Comparison of ENCODE assay signal across 8 mouse cellular contexts in genomic region chr1:172503111-172503997, GRCm38 (mm10). TPM values are rescaled to one million over a fixed set of nuclear protein-coding genes. Genes with fewer than 3 reads are reported as not detected.
DNase-seq lines count a peak whose midpoint lies in the region; ATAC-seq and TF ChIP-seq lines count a peak whose summit lies in the region.

No protein-coding gene starts in this region.

- TF ChIP-seq CTCF in forebrain, postnatal 0 days (IDR thresholded peaks at IDR 0.05; ENCODE audit: low read depth) = no peak
- TF ChIP-seq CTCF in liver, postnatal 0 days (IDR thresholded peaks at IDR 0.05; ENCODE audit: low read depth) = no peak

- DNase-seq in forebrain, postnatal 0 days = peak; percentile 38
- peak; percentile 50 for DNase-seq in liver, postnatal 0 days
- no peak for DNase-seq in frontal cortex, postnatal 14 days (ENCODE audit: low spot score in 2 of 2)
- no peak for DNase-seq in left cerebral cortex, adult 11 months (ENCODE audit: low spot score)

- no peaks in the 10 kb centered on the region for H3K9me3 ChIP-seq in megakaryocyte, embryonic 14.5 days
- no peaks in the 10 kb centered on the region for H3K9me3 ChIP-seq in forebrain, postnatal 0 days (ENCODE audit: low read length)
- no peaks in the 10 kb centered on the region for H3K9me3 ChIP-seq in intestine, embryonic 15.5 days
- H3K9me3 ChIP-seq in liver, postnatal 0 days (ENCODE audit: low read length) = no peaks in the 10 kb centered on the region
- no peaks in the 10 kb centered on the region for H3K9me3 ChIP-seq in stomach, embryonic 15.5 days

- no peak for ATAC-seq in megakaryocyte, adult 5-6 weeks (ENCODE audit: poor library complexity, severe bottlenecking)
- no peak; the same call in 1 of the 2 replicates for ATAC-seq in forebrain, postnatal 0 days
- peak; percentile 3; the same call in 1 of the 2 replicates for ATAC-seq in intestine, embryonic 15.5 days
- no peak for ATAC-seq in liver, postnatal 0 days
- ATAC-seq in stomach, embryonic 15.5 days (ENCODE audit: insufficient read depth, low FRiP score, low read depth) = no peak

- peaks cover 83% of the 10 kb centered on the region for H3K4me1 ChIP-seq in megakaryocyte, embryonic 14.5 days
- H3K4me1 ChIP-seq in forebrain, postnatal 0 days (ENCODE audit: insufficient read depth) = peaks cover 4% of the 10 kb centered on the region; the same call in 1 of the 2 replicates
- peaks cover 48% of the 10 kb centered on the region for H3K4me1 ChIP-seq in intestine, embryonic 15.5 days (replicated peaks)
- peaks cover 35% of the 10 kb centered on the region for H3K4me1 ChIP-seq in liver, postnatal 0 days (ENCODE audit: insufficient read depth)
- peaks cover 50% of the 10 kb centered on the region for H3K4me1 ChIP-seq in stomach, embryonic 15.5 days

- no peaks in the 10 kb centered on the region for H3K27me3 ChIP-seq in megakaryocyte, embryonic 14.5 days (replicated peaks)
- H3K27me3 ChIP-seq in forebrain, postnatal 0 days (ENCODE audit: insufficient read depth, low read length) = peaks cover 23% of the 10 kb centered on the region
- no peaks in the 10 kb centered on the region for H3K27me3 ChIP-seq in intestine, embryonic 15.5 days (replicated peaks)
- H3K27me3 ChIP-seq in liver, postnatal 0 days (ENCODE audit: insufficient read depth, low read length) = no peaks in the 10 kb centered on the region
- no peaks in the 10 kb centered on the region for H3K27me3 ChIP-seq in stomach, embryonic 15.5 days (replicated peaks)

- no peak for TF ChIP-seq EP300 in liver, postnatal 0 days (IDR thresholded peaks at IDR 0.05; ENCODE audit: low read depth)

- WGBS in forebrain, postnatal 0 days = 28% methylated on average over 14 of the region's 14 CpGs
- WGBS in intestine, embryonic 15.5 days = 15% methylated on average over 14 of the region's 14 CpGs
- 34% methylated on average over 14 of the region's 14 CpGs for WGBS in liver, postnatal 0 days (ENCODE audit: insufficient replicate concordance)
- 16% methylated on average over 14 of the region's 14 CpGs for WGBS in stomach, embryonic 15.5 days

- peak overlapping the region; percentile 97 for H3K4me3 ChIP-seq in megakaryocyte, embryonic 14.5 days (replicated peaks)
- no peak overlapping the region for H3K4me3 ChIP-seq in forebrain, postnatal 0 days (ENCODE audit: low read depth, low read length)
- H3K4me3 ChIP-seq in intestine, embryonic 15.5 days (replicated peaks) = peak overlapping the region; percentile 73
- peak overlapping the region; percentile 77 for H3K4me3 ChIP-seq in liver, postnatal 0 days (ENCODE audit: low read depth, low read length)
- H3K4me3 ChIP-seq in stomach, embryonic 15.5 days (replicated peaks) = peak overlapping the region; percentile 55

- no peak overlapping the region for H3K27ac ChIP-seq in forebrain, postnatal 0 days (ENCODE audit: low read depth, low read length)
- peak overlapping the region; percentile 89 for H3K27ac ChIP-seq in intestine, embryonic 15.5 days
- peak overlapping the region; percentile 93 for H3K27ac ChIP-seq in liver, postnatal 0 days (ENCODE audit: low read depth)
- H3K27ac ChIP-seq in stomach, embryonic 15.5 days = peak overlapping the region; percentile 95

- H3K9ac ChIP-seq in forebrain, postnatal 0 days = no peak overlapping the region
- H3K9ac ChIP-seq in intestine, embryonic 15.5 days = peak overlapping the region; percentile 20
- peak overlapping the region; percentile 83; the same call in 1 of the 2 replicates for H3K9ac ChIP-seq in liver, postnatal 0 days (replicated peaks)
- H3K9ac ChIP-seq in stomach, embryonic 15.5 days = no peak overlapping the region

- peaks cover 57% of the 10 kb centered on the region for H3K36me3 ChIP-seq in megakaryocyte, embryonic 14.5 days (replicated peaks; ENCODE audit: low read length)
- peaks cover 5% of the 10 kb centered on the region; the same call in 1 of the 2 replicates for H3K36me3 ChIP-seq in forebrain, postnatal 0 days (ENCODE audit: insufficient read depth)
- H3K36me3 ChIP-seq in intestine, embryonic 15.5 days = peaks cover 24% of the 10 kb centered on the region
- peaks cover 26% of the 10 kb centered on the region for H3K36me3 ChIP-seq in liver, postnatal 0 days (replicated peaks; ENCODE audit: insufficient read depth, low read length)
- H3K36me3 ChIP-seq in stomach, embryonic 15.5 days = peaks cover 28% of the 10 kb centered on the region

- peak overlapping the region; percentile 3; the same call in 1 of the 2 replicates for H3K4me2 ChIP-seq in forebrain, postnatal 0 days (ENCODE audit: low read depth)
- H3K4me2 ChIP-seq in intestine, embryonic 15.5 days (replicated peaks) = peak overlapping the region; percentile 73
- peak overlapping the region; percentile 78 for H3K4me2 ChIP-seq in liver, postnatal 0 days (ENCODE audit: low read depth, low read length)
- H3K4me2 ChIP-seq in stomach, embryonic 15.5 days = peak overlapping the region; percentile 69

RNA-seq across cellular contexts. Expression of gene Tagln2, which starts 3.5 kb away (rescaled TPM):
- polyA plus RNA-seq in megakaryocyte, embryonic 14.5 days (2012; ENCODE audit: insufficient read depth, low replicate concordance) = 725 and 2,302 TPM in 2 replicates
- total RNA-seq in megakaryocyte, adult 5-6 weeks (2015) = 667 and 741 TPM in 2 replicates
- total RNA-seq in megakaryocyte, adult 5-6 weeks (2017) = 334 and 340 TPM in 2 replicates
- total RNA-seq in forebrain, postnatal 0 days (2014; rRNA removed) = 31.5 and 33.8 TPM in 2 replicates
- 42.8 and 48.5 TPM in 2 replicates for polyA plus RNA-seq in forebrain, postnatal 0 days (2015; fragmentation: Nextera tagmentation; extraction: Ambion mirVana)
- polyA plus RNA-seq in intestine, embryonic 15.5 days (2015; fragmentation: Nextera tagmentation; extraction: Ambion mirVana) = 388 and 395 TPM in 2 replicates
- polyA plus RNA-seq in liver, postnatal 0 days (2015; fragmentation: Nextera tagmentation; extraction: Ambion mirVana) = 104 and 105 TPM in 2 replicates
- 341 and 366 TPM in 2 replicates for polyA plus RNA-seq in stomach, embryonic 15.5 days (2015; fragmentation: Nextera tagmentation; extraction: Ambion mirVana)

RNA-seq across cellular contexts. Expression of gene Cfap45, which starts 17.2 kb away (rescaled TPM):
- 0.93 TPM in 1 of 2 replicates, not detected in the other for polyA plus RNA-seq in megakaryocyte, embryonic 14.5 days (2012; ENCODE audit: insufficient read depth, low replicate concordance)
- total RNA-seq in megakaryocyte, adult 5-6 weeks (2015) = not detected in 2 replicates
- total RNA-seq in megakaryocyte, adult 5-6 weeks (2017) = 0.11 TPM in 1 of 2 replicates, not detected in the other
- total RNA-seq in forebrain, postnatal 0 days (2014; rRNA removed) = 3.0 and 5.1 TPM in 2 replicates
- polyA plus RNA-seq in forebrain, postnatal 0 days (2015; fragmentation: Nextera tagmentation; extraction: Ambion mirVana) = 3.9 and 5.5 TPM in 2 replicates
- 1.1 and 1.2 TPM in 2 replicates for polyA plus RNA-seq in intestine, embryonic 15.5 days (2015; fragmentation: Nextera tagmentation; extraction: Ambion mirVana)
- polyA plus RNA-seq in liver, postnatal 0 days (2015; fragmentation: Nextera tagmentation; extraction: Ambion mirVana) = 0.32 and 0.37 TPM in 2 replicates
- 2.4 TPM in 2 replicates for polyA plus RNA-seq in stomach, embryonic 15.5 days (2015; fragmentation: Nextera tagmentation; extraction: Ambion mirVana)

RNA-seq across cellular contexts. Expression of gene Igsf9, which starts 21.8 kb away (rescaled TPM):
- 0.41 and 0.68 TPM in 2 replicates for polyA plus RNA-seq in megakaryocyte, embryonic 14.5 days (2012; ENCODE audit: insufficient read depth, low replicate concordance)
- 0.20 and 1.9 TPM in 2 replicates for total RNA-seq in megakaryocyte, adult 5-6 weeks (2015)
- 0.16 TPM in 1 of 2 replicates, not detected in the other for total RNA-seq in megakaryocyte, adult 5-6 weeks (2017)
- 35.3 and 36.2 TPM in 2 replicates for total RNA-seq in forebrain, postnatal 0 days (2014; rRNA removed)
- 13.3 and 25.6 TPM in 2 replicates for polyA plus RNA-seq in forebrain, postnatal 0 days (2015; fragmentation: Nextera tagmentation; extraction: Ambion mirVana)
- 68.7 and 77.8 TPM in 2 replicates for polyA plus RNA-seq in intestine, embryonic 15.5 days (2015; fragmentation: Nextera tagmentation; extraction: Ambion mirVana)
- 0.32 and 0.73 TPM in 2 replicates for polyA plus RNA-seq in liver, postnatal 0 days (2015; fragmentation: Nextera tagmentation; extraction: Ambion mirVana)
- 49.0 and 50.1 TPM in 2 replicates for polyA plus RNA-seq in stomach, embryonic 15.5 days (2015; fragmentation: Nextera tagmentation; extraction: Ambion mirVana)

RNA-seq across cellular contexts. Expression of gene Slamf9, which starts 28.2 kb away (rescaled TPM):
- polyA plus RNA-seq in megakaryocyte, embryonic 14.5 days (2012; ENCODE audit: insufficient read depth, low replicate concordance) = not detected in 2 replicates
- total RNA-seq in megakaryocyte, adult 5-6 weeks (2015) = 2.3 and 3.1 TPM in 2 replicates
- 0.11 and 1.5 TPM in 2 replicates for total RNA-seq in megakaryocyte, adult 5-6 weeks (2017)
- 0.15 and 0.43 TPM in 2 replicates for total RNA-seq in forebrain, postnatal 0 days (2014; rRNA removed)
- 0.21 and 0.30 TPM in 2 replicates for polyA plus RNA-seq in forebrain, postnatal 0 days (2015; fragmentation: Nextera tagmentation; extraction: Ambion mirVana)
- 2.2 and 2.5 TPM in 2 replicates for polyA plus RNA-seq in intestine, embryonic 15.5 days (2015; fragmentation: Nextera tagmentation; extraction: Ambion mirVana)
- 1.1 and 1.5 TPM in 2 replicates for polyA plus RNA-seq in liver, postnatal 0 days (2015; fragmentation: Nextera tagmentation; extraction: Ambion mirVana)
- 0.79 and 1.0 TPM in 2 replicates for polyA plus RNA-seq in stomach, embryonic 15.5 days (2015; fragmentation: Nextera tagmentation; extraction: Ambion mirVana)

RNA-seq across cellular contexts. Expression of gene Vsig8, which starts 52.4 kb away (rescaled TPM):
- not detected in 2 replicates for polyA plus RNA-seq in megakaryocyte, embryonic 14.5 days (2012; ENCODE audit: insufficient read depth, low replicate concordance)
- not detected in 2 replicates for total RNA-seq in megakaryocyte, adult 5-6 weeks (2015)
- total RNA-seq in megakaryocyte, adult 5-6 weeks (2017) = not detected in 2 replicates
- total RNA-seq in forebrain, postnatal 0 days (2014; rRNA removed) = 0.71 and 1.0 TPM in 2 replicates
- polyA plus RNA-seq in forebrain, postnatal 0 days (2015; fragmentation: Nextera tagmentation; extraction: Ambion mirVana) = 0.45 and 0.67 TPM in 2 replicates
- polyA plus RNA-seq in intestine, embryonic 15.5 days (2015; fragmentation: Nextera tagmentation; extraction: Ambion mirVana) = 0.28 and 0.43 TPM in 2 replicates
- not detected in 2 replicates for polyA plus RNA-seq in liver, postnatal 0 days (2015; fragmentation: Nextera tagmentation; extraction: Ambion mirVana)
- 0.46 and 1.8 TPM in 2 replicates for polyA plus RNA-seq in stomach, embryonic 15.5 days (2015; fragmentation: Nextera tagmentation; extraction: Ambion mirVana)

Comparison
In these comparisons a context has a peak if more than half of its experiments do, and no peak if none do; other contexts are left out.
1. DNase-seq: peak in forebrain, postnatal 0 days (single experiment) and liver, postnatal 0 days (single experiment); none in frontal cortex, postnatal 14 days (0 of 2) and left cerebral cortex, adult 11 months (single experiment).
2. H3K4me2 ChIP-seq: peak in every context shown above with its lines; median percentile 78 in liver, postnatal 0 days; 73 in intestine, embryonic 15.5 days; 69 in stomach, embryonic 15.5 days; 3 in forebrain, postnatal 0 days.
3. H3K9ac ChIP-seq: peak in intestine, embryonic 15.5 days (single experiment) and liver, postnatal 0 days (single experiment); none in forebrain, postnatal 0 days (single experiment) and stomach, embryonic 15.5 days (single experiment).